Mouse (Mus musculus): Measurements from ENCODE around the gene Sel1l2. TPM values are rescaled to one million over a fixed set of nuclear protein-coding genes. Genes with fewer than 3 reads are reported as not detected.

Sel1l2 gene
- total and polyA plus RNA-seq, 3 experiments: not detected

DNA sequence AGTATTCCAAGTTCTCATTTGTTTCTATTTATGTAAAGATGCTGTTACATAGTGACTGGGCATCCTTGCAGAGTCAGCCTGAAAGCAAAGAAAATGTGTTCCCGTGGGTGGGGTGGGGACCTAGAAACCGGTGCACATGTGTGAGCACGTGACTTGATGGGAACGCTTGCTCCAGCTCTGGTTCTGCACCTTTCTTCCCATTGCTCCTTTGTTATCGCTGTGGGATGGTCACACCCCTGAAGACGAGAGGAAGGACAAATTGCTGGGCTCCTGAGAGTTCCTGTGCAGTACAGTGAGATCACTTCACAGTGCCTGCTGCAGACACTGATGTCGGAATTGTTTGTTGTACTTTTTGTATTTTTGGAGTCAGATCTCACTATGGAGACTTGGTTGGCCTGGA lies 185.8 kb downstream of the Sel1l2 start:
- Histone ChIP-seq H3K36me3 (ENCODE audit: control insufficient read depth in 1 of 2, insufficient read depth in 2 of 2, low read length in 2 of 2) (no peaks in the 10 kb centered on the region), H3K27me3 (ENCODE audit: control insufficient read depth in 1 of 2, insufficient read depth in 2 of 2, low read length in 2 of 2) (no peaks in the 10 kb centered on the region), H3K4me3 (ENCODE audit: control insufficient read depth in 1 of 2, insufficient read depth in 1 of 2, low read depth in 2 of 2, low read length in 2 of 2) (no peak overlapping the region), H3K4me1 (ENCODE audit: control insufficient read depth in 1 of 2, insufficient read depth in 2 of 2, low read length in 2 of 2) (no peaks in the 10 kb centered on the region), H3K9me3 (replicated peaks; ENCODE audit: insufficient read depth, low read length) (no peaks in the 10 kb centered on the region), H3K27ac (ENCODE audit: control insufficient read depth, low read depth, low read length) (no peak overlapping the region), H3K79me2 (ENCODE audit: control insufficient read depth, insufficient read depth, low read length, poor library complexity) (no peaks in the 10 kb centered on the region), H3K9ac (ENCODE audit: control insufficient read depth, low read depth, low read length, poor library complexity, severe bottlenecking) (no peak overlapping the region)
- TF ChIP-seq ZKSCAN1 (IDR thresholded peaks at IDR 0.05; ENCODE audit: low read depth, low read length): no peak
- no peak for TF ChIP-seq UBTF (IDR thresholded peaks at IDR 0.05; ENCODE audit: borderline replicate concordance, insufficient read depth, low read depth, low read length)
- no peak for TF ChIP-seq TAL1 (IDR thresholded peaks at IDR 0.05; ENCODE audit: low read length)
- TF ChIP-seq GABPA (IDR thresholded peaks at IDR 0.05; ENCODE audit: low read depth, low read length): no peak
- no peak for TF ChIP-seq MAFK (IDR thresholded peaks at IDR 0.05; ENCODE audit: borderline replicate concordance, low read depth, low read length)
- no peak for TF ChIP-seq BHLHE40 (IDR thresholded peaks at IDR 0.05; ENCODE audit: borderline replicate concordance, low read depth, low read length)
- TF ChIP-seq MEF2A (IDR thresholded peaks at IDR 0.05; ENCODE audit: extremely low read depth, insufficient replicate concordance, low read depth, low read length, poor library complexity, severe bottlenecking): no peak
- no peak for TF ChIP-seq POLR2AphosphoS5 (IDR thresholded peaks at IDR 0.05; ENCODE audit: borderline replicate concordance, low read depth, low read length)
- TF ChIP-seq JUND (IDR thresholded peaks at IDR 0.05; ENCODE audit: low read depth, low read length): no peak
- TF ChIP-seq MYC (IDR thresholded peaks at IDR 0.05; ENCODE audit: low read depth, low read length): no peak
- no peak for TF ChIP-seq TCF12 (IDR thresholded peaks at IDR 0.05; ENCODE audit: low read depth, low read length)
- no peak for TF ChIP-seq MYB (IDR thresholded peaks at IDR 0.05; ENCODE audit: low read depth, low read length)
- TF ChIP-seq KAT2A (conservative IDR thresholded peaks at IDR 0.05; ENCODE audit: low read depth, low read length): no peak
- TF ChIP-seq CHD1 (IDR thresholded peaks at IDR 0.05; ENCODE audit: low read depth, low read length): no peak
- TF ChIP-seq RCOR1 (IDR thresholded peaks at IDR 0.05; ENCODE audit: low read depth, low read length): no peak
- no peak for DNase-seq (ENCODE audit: low read depth, low spot score)

DNA sequence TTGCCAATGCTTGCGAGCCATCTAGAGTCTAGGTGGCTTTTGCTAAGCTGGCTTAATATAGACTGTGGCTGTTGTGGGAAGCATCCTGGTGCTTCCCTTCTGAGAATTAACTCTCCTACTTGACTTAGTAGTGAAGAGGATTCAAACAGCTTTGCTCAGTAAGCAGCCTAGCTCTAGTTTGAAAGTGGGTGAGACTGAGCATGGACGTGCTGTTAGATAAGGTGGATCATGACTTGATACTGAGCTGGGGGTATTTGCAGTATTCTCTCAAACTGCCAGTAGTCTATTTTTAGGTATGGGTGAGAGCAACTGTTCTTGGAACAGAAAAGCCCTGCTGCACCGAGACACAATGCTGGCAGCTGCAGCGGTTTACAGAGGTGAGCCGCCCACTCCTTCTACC lies 186.9 kb downstream of the Sel1l2 start:
- Histone ChIP-seq H3K9ac (ENCODE audit: control insufficient read depth, low read depth, low read length, poor library complexity, severe bottlenecking) (no peak overlapping the region), H3K9me3 (replicated peaks; ENCODE audit: insufficient read depth, low read length) (no peaks in the 10 kb centered on the region), H3K4me1 (ENCODE audit: control insufficient read depth in 1 of 2, insufficient read depth in 2 of 2, low read length in 2 of 2) (no peaks in the 10 kb centered on the region), H3K36me3 (ENCODE audit: control insufficient read depth in 1 of 2, insufficient read depth in 2 of 2, low read length in 2 of 2) (no peaks in the 10 kb centered on the region), H3K27me3 (ENCODE audit: control insufficient read depth in 1 of 2, insufficient read depth in 2 of 2, low read length in 2 of 2) (no peaks in the 10 kb centered on the region), H3K79me2 (ENCODE audit: control insufficient read depth, insufficient read depth, low read length, poor library complexity) (no peaks in the 10 kb centered on the region), H3K27ac (ENCODE audit: control insufficient read depth, low read depth, low read length) (no peak overlapping the region), H3K4me3 (ENCODE audit: control insufficient read depth in 1 of 2, insufficient read depth in 1 of 2, low read depth in 2 of 2, low read length in 2 of 2) (no peak overlapping the region)
- peak; percentile 24 for DNase-seq (ENCODE audit: low read depth, low spot score)
- TF ChIP-seq UBTF (IDR thresholded peaks at IDR 0.05; ENCODE audit: borderline replicate concordance, insufficient read depth, low read depth, low read length) (no peak), TBP (IDR thresholded peaks at IDR 0.05; ENCODE audit: low read depth, low read length) (no peak), POLR2AphosphoS5 (IDR thresholded peaks at IDR 0.05; ENCODE audit: borderline replicate concordance, low read depth, low read length) (no peak), ELF1 (IDR thresholded peaks at IDR 0.05; ENCODE audit: low read depth, low read length) (no peak), MEF2A (IDR thresholded peaks at IDR 0.05; ENCODE audit: extremely low read depth, insufficient replicate concordance, low read depth, low read length, poor library complexity, severe bottlenecking) (peak; percentile 71; the same call in 1 of the 2 replicates), NRF1 (IDR thresholded peaks at IDR 0.05; ENCODE audit: insufficient read depth, low read depth, low read length, poor library complexity, severe bottlenecking) (no peak)
